ENCODE assay signal across 24 mouse cellular contexts in the genomic region with DNA sequence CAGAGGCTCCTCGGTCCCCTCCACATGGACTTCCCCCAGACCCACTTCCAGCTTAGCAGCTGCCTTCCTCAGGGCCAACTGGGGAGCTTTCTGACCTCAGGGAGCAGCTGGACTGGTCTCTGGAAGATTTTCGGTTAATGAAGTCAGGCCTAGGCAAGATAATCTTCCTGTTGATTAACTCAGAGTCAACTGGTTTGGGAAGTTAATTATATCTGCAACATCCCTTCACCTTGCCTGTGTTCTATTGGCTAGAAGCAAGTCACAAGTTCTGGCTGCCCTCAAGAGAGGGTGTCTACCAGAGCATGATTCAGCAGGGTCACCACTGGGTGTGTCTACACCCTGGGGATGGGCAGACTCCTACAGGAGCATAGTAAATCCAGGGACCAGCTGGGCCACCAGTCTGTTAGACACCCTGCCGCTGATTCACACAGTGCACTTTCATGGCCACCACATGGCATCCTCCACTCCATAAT. TPM values are rescaled to one million over a fixed set of nuclear protein-coding genes. Genes with fewer than 3 reads are reported as not detected.
DNase-seq lines count a peak whose midpoint lies in the region; ATAC-seq lines count a peak whose summit lies in the region.
"Had no signal": no experiment of that assay in that cellular context is flagged by ENCODE, and none has a peak within 500 bp of the region (broad histone marks: within the 10 kb centered on the region; RNA-seq: fewer than 3 reads in every experiment).

No protein-coding gene starts in this region.

- H3K4me2 ChIP-seq in heart, embryonic 11.5 days = no peak overlapping the region
- H3K4me2 ChIP-seq: embryonic facial prominence, embryonic 13.5 days; heart, embryonic 13.5 days; hindbrain, embryonic 15.5 days; lung, embryonic 15.5 days; midbrain, embryonic 13.5 days; stomach, embryonic 15.5 days had no signal

- 69% methylated on average over 3 of the region's 3 CpGs for WGBS in heart, embryonic 11.5 days (ENCODE audit: insufficient replicate concordance)

- no peak overlapping the region for H3K9ac ChIP-seq in heart, embryonic 11.5 days (ENCODE audit: low read depth, low read length)
- H3K9ac ChIP-seq: embryonic facial prominence, embryonic 13.5 days; forebrain, postnatal 0 days; heart, embryonic 13.5 days; hindbrain, embryonic 15.5 days; lung, embryonic 15.5 days; midbrain, embryonic 13.5 days; stomach, embryonic 15.5 days had no signal

- no peaks in the 10 kb centered on the region for H3K36me3 ChIP-seq in heart, embryonic 11.5 days (ENCODE audit: control insufficient read depth, insufficient read depth, low read length)
- H3K36me3 ChIP-seq: embryonic facial prominence, embryonic 13.5 days; forebrain, embryonic 10.5 days; heart, embryonic 13.5 days; hindbrain, embryonic 15.5 days; lung, embryonic 15.5 days; midbrain, embryonic 13.5 days; stomach, embryonic 15.5 days had no signal

- H3K4me1 ChIP-seq in heart, embryonic 11.5 days (ENCODE audit: control insufficient read depth, insufficient read depth, low read length) = no peaks in the 10 kb centered on the region
- H3K4me1 ChIP-seq: hindbrain, embryonic 15.5 days; midbrain, embryonic 13.5 days; stomach, embryonic 15.5 days had no signal

- DNase-seq in 3134 (ENCODE audit: extremely low read depth, insufficient read length, low spot score) = peak; percentile 36
- DNase-seq in 3T3-L1 (ENCODE audit: low read depth, low spot score) = peak; percentile 42
- DNase-seq in c-Kit-positive CD71-positive TER-119-positive erythroid progenitor cells, embryonic 14.5 days (ENCODE audit: low spot score) = peak; percentile 3
- no peak for DNase-seq in natural killer cell, adult 2 months (ENCODE audit: low spot score in 2 of 2)
- DNase-seq in right cerebral cortex, adult 18-20 months = no peak
- DNase-seq: adrenal gland, adult 2 months; cerebellum, adult 9-10 months; forebrain, postnatal 0 days; heart, postnatal 36 days; kidney, adult 11 months; kidney, postnatal 10 days; layer of hippocampus, postnatal 36 days; right cerebral cortex, postnatal 25 days had no signal

- peak; percentile 67 for ATAC-seq in megakaryocyte progenitor cell, adult 5-6 weeks (replicated peaks; ENCODE audit: poor library complexity)
- ATAC-seq in heart, embryonic 11.5 days (replicated peaks; ENCODE audit: insufficient number of reproducible peaks, low FRiP score, low TSS enrichment) = no peak
- ATAC-seq: forebrain, postnatal 0 days; midbrain, embryonic 13.5 days had no signal

- H3K27ac ChIP-seq in heart, embryonic 11.5 days (ENCODE audit: low read depth, low read length) = no peak overlapping the region
- H3K27ac ChIP-seq: embryonic facial prominence, embryonic 13.5 days; forebrain, embryonic 10.5 days; heart, embryonic 13.5 days; hindbrain, embryonic 15.5 days; lung, embryonic 15.5 days; macrophage; midbrain, embryonic 13.5 days; stomach, embryonic 15.5 days had no signal

- no peaks in the 10 kb centered on the region for H3K9me3 ChIP-seq in heart, embryonic 11.5 days (replicated peaks; ENCODE audit: control insufficient read depth, low read length)
- H3K9me3 ChIP-seq: hindbrain, embryonic 15.5 days; lung, embryonic 15.5 days; midbrain, embryonic 13.5 days; stomach, embryonic 15.5 days had no signal

- H3K4me3 ChIP-seq in heart, embryonic 11.5 days (ENCODE audit: low read depth, low read length) = no peak overlapping the region
- H3K4me3 ChIP-seq: embryonic facial prominence, embryonic 13.5 days; forebrain, embryonic 10.5 days; heart, embryonic 13.5 days; hindbrain, embryonic 15.5 days; lung, embryonic 15.5 days; midbrain, embryonic 13.5 days; stomach, embryonic 15.5 days had no signal

- peaks cover 4% of the 10 kb centered on the region; the same call in 1 of the 2 replicates for H3K27me3 ChIP-seq in heart, embryonic 11.5 days (ENCODE audit: control insufficient read depth, insufficient read depth, low read length)
- H3K27me3 ChIP-seq: CH12.LX; embryonic facial prominence, embryonic 13.5 days; hindbrain, embryonic 15.5 days; lung, embryonic 15.5 days; midbrain, embryonic 13.5 days; stomach, embryonic 15.5 days had no signal

RNA-seq across cellular contexts. Expression of a gene that starts 53.9 kb away (rescaled TPM):
- total RNA-seq in megakaryocyte progenitor cell, adult 5-6 weeks (2015) = 7.8 and 9.5 TPM in 2 replicates
- 5.9 and 7.9 TPM in 2 replicates for total RNA-seq in megakaryocyte progenitor cell, adult 5-6 weeks (2017)
- 2.1 and 2.6 TPM in 2 replicates for polyA plus RNA-seq in heart, embryonic 11.5 days (2014; fragmentation: Nextera tagmentation; extraction: Ambion mirVana)

Comparison
In these comparisons a context has a peak if more than half of its experiments do, and no peak if none do; other contexts are left out.
1. DNase-seq: peak in 3134 (single experiment), 3T3-L1 (single experiment) and c-Kit-positive CD71-positive TER-119-positive erythroid progenitor cells, embryonic 14.5 days (single experiment); none in natural killer cell, adult 2 months (0 of 2) and right cerebral cortex, adult 18-20 months (single experiment).